Comparison of ENCODE assay signal across 15 mouse cellular contexts in genomic region chr2:170657821-170658221, GRCm38 (mm10). TPM values are rescaled to one million over a fixed set of nuclear protein-coding genes. Genes with fewer than 3 reads are reported as not detected.
A peak's percentile ranks its signal among the peaks of the same experiment; 100 is the strongest.
DNase-seq lines count a peak whose midpoint lies in the region; ATAC-seq and TF ChIP-seq lines count a peak whose summit lies in the region.
"Had no signal": no experiment of that assay in that cellular context is flagged by ENCODE, and none has a peak within 500 bp of the region (broad histone marks: within the 10 kb centered on the region; RNA-seq: fewer than 3 reads in every experiment).

No protein-coding gene starts in this region.

- intact Hi-C loops in left cerebral cortex, postnatal 14 days (cut with DNase I), result no loop called here

- no peaks in the 10 kb centered on the region for H3K36me3 ChIP-seq in lung, embryonic 14.5 days (ENCODE audit: insufficient read depth)
- H3K36me3 ChIP-seq in embryonic facial prominence, embryonic 15.5 days, result no peaks in the 10 kb centered on the region
- no peaks in the 10 kb centered on the region for H3K36me3 ChIP-seq in limb, embryonic 10.5 days
- H3K36me3 ChIP-seq in neural tube, embryonic 14.5 days (ENCODE audit: control insufficient read depth, insufficient read depth, low read length), result no peaks in the 10 kb centered on the region
- H3K36me3 ChIP-seq: liver, embryonic 12.5 days had no signal

- TF ChIP-seq POLR2A in lung, adult 2 months (IDR thresholded peaks at IDR 0.05; ENCODE audit: borderline replicate concordance, extremely low read depth, low read depth, low read length), result no peak

- no peaks in the 10 kb centered on the region for H3K27me3 ChIP-seq in lung, embryonic 14.5 days (ENCODE audit: insufficient read depth, low read length)
- H3K27me3 ChIP-seq in embryonic facial prominence, embryonic 15.5 days, result no peaks in the 10 kb centered on the region
- no peaks in the 10 kb centered on the region for H3K27me3 ChIP-seq in limb, embryonic 10.5 days (ENCODE audit: low read depth, poor library complexity, severe bottlenecking)
- no peaks in the 10 kb centered on the region for H3K27me3 ChIP-seq in neural tube, embryonic 14.5 days (ENCODE audit: control insufficient read depth, insufficient read depth, low read length)
- H3K27me3 ChIP-seq: liver, embryonic 12.5 days had no signal

- H3K9me3 ChIP-seq in lung, embryonic 14.5 days (ENCODE audit: low read depth, low read length), result no peaks in the 10 kb centered on the region
- H3K9me3 ChIP-seq in embryonic facial prominence, embryonic 15.5 days (replicated peaks), result no peaks in the 10 kb centered on the region
- no peaks in the 10 kb centered on the region for H3K9me3 ChIP-seq in limb, embryonic 10.5 days (replicated peaks)
- H3K9me3 ChIP-seq in neural tube, embryonic 14.5 days (ENCODE audit: control insufficient read depth, low read length), result no peaks in the 10 kb centered on the region

- no peak overlapping the region for H3K9ac ChIP-seq in lung, embryonic 14.5 days
- H3K9ac ChIP-seq in embryonic facial prominence, embryonic 15.5 days, result no peak overlapping the region
- H3K9ac ChIP-seq in neural tube, embryonic 14.5 days (replicated peaks; ENCODE audit: low read depth, low read length), result no peak overlapping the region
- H3K9ac ChIP-seq: liver, embryonic 12.5 days had no signal

- H3K4me1 ChIP-seq in lung, embryonic 14.5 days (ENCODE audit: insufficient read depth), result no peaks in the 10 kb centered on the region; the same call in 1 of the 2 replicates
- no peaks in the 10 kb centered on the region for H3K4me1 ChIP-seq in lung, adult 2 months (ENCODE audit: control insufficient read depth, insufficient read depth, low read length)
- peaks cover 15% of the 10 kb centered on the region for H3K4me1 ChIP-seq in embryonic facial prominence, embryonic 15.5 days
- H3K4me1 ChIP-seq in limb, embryonic 10.5 days, result peaks cover 41% of the 10 kb centered on the region
- H3K4me1 ChIP-seq in neural tube, embryonic 14.5 days (ENCODE audit: control insufficient read depth, insufficient read depth, low read length), result peaks cover 22% of the 10 kb centered on the region; the same call in 1 of the 2 replicates
- H3K4me1 ChIP-seq: liver, embryonic 12.5 days had no signal

- no peak overlapping the region for H3K27ac ChIP-seq in lung, embryonic 14.5 days (ENCODE audit: low read depth)
- H3K27ac ChIP-seq in embryonic facial prominence, embryonic 15.5 days (replicated peaks), result no peak overlapping the region; the same call in 1 of the 2 replicates
- H3K27ac ChIP-seq in limb, embryonic 10.5 days, result peak overlapping the region; percentile 46
- H3K27ac ChIP-seq in neural tube, embryonic 14.5 days (ENCODE audit: low read depth, low read length), result peak overlapping the region; percentile 36
- H3K27ac ChIP-seq: liver, embryonic 12.5 days had no signal

- ATAC-seq in lung, embryonic 14.5 days (ENCODE audit: insufficient read depth), result peak; percentile 75; the same call in 1 of the 2 replicates
- no peak for ATAC-seq in embryonic facial prominence, embryonic 15.5 days (ENCODE audit: insufficient number of reproducible peaks, low FRiP score, low TSS enrichment, low read depth)
- ATAC-seq in neural tube, embryonic 14.5 days (ENCODE audit: low read depth), result no peak
- ATAC-seq: liver, embryonic 12.5 days had no signal

- WGBS in lung, embryonic 14.5 days, result 6% methylated on average over 7 of the region's 7 CpGs
- WGBS in lung, adult 2 months, result 13% methylated on average over 7 of the region's 7 CpGs
- 5% methylated on average over 7 of the region's 7 CpGs for WGBS in embryonic facial prominence, embryonic 15.5 days
- WGBS in limb, embryonic 10.5 days, result 4% methylated on average over 7 of the region's 7 CpGs
- 2% methylated on average over 7 of the region's 7 CpGs for WGBS in neural tube, embryonic 14.5 days

- no peak for TF ChIP-seq CTCF in lung, embryonic 14.5 days (IDR thresholded peaks at IDR 0.05; ENCODE audit: low read depth)
- TF ChIP-seq CTCF in lung, adult 2 months (IDR thresholded peaks at IDR 0.05; ENCODE audit: insufficient read depth, low read length), result no peak

- peak; percentile 69 for DNase-seq in lung, embryonic 14.5 days
- DNase-seq in lung, adult 2 months, result no peak
- DNase-seq in limb, embryonic 10.5 days (ENCODE audit: low spot score), result no peak
- DNase-seq in left cerebral cortex, postnatal 14 days (ENCODE audit: low spot score in 2 of 2), result no peak
- no peak for DNase-seq in adrenal gland, postnatal 14 days
- DNase-seq in testis, postnatal 14 days (ENCODE audit: low spot score), result no peak
- DNase-seq: heart, postnatal 14 days; right cerebral cortex, postnatal 25 days; thymus, adult 2 months had no signal

- no peak overlapping the region for H3K4me3 ChIP-seq in lung, embryonic 14.5 days (ENCODE audit: low read depth, low read length)
- no peak overlapping the region for H3K4me3 ChIP-seq in lung, adult 2 months (replicated peaks; ENCODE audit: extremely low read depth, low read depth, low read length)
- no peak overlapping the region for H3K4me3 ChIP-seq in embryonic facial prominence, embryonic 15.5 days (replicated peaks)
- no peak overlapping the region for H3K4me3 ChIP-seq in limb, embryonic 10.5 days
- no peak overlapping the region for H3K4me3 ChIP-seq in neural tube, embryonic 14.5 days (ENCODE audit: low read depth, low read length)
- H3K4me3 ChIP-seq: liver, embryonic 12.5 days had no signal

- no peak overlapping the region for H3K4me2 ChIP-seq in lung, embryonic 14.5 days
- H3K4me2 ChIP-seq in embryonic facial prominence, embryonic 15.5 days (replicated peaks), result 0 out of 2 replicates have a peak overlapping the region, but pooled peaks have one; percentile 8
- no peak overlapping the region for H3K4me2 ChIP-seq in neural tube, embryonic 14.5 days (ENCODE audit: low read depth, low read length)
- H3K4me2 ChIP-seq: liver, embryonic 12.5 days had no signal

RNA-seq across cellular contexts. Expression of gene 4930470P17Rik, which starts 56.0 kb away (rescaled TPM):
- not detected in 2 replicates for polyA plus RNA-seq in lung, embryonic 14.5 days (2014; fragmentation: Nextera tagmentation; extraction: Ambion mirVana)
- polyA plus RNA-seq in lung, adult 2 months (2012; rRNA removed), result not detected in 2 replicates
- polyA plus RNA-seq in embryonic facial prominence, embryonic 15.5 days (2015; fragmentation: Nextera tagmentation; extraction: Ambion mirVana), result not detected in 2 replicates
- polyA plus RNA-seq in limb, embryonic 10.5 days (2016; fragmentation: Nextera tagmentation; extraction: Ambion mirVana), result not detected in 2 replicates
- 0.26 TPM in 1 of 2 replicates, not detected in the other for polyA plus RNA-seq in neural tube, embryonic 14.5 days (2014; fragmentation: Nextera tagmentation; extraction: Ambion mirVana)
- total RNA-seq in left cerebral cortex, postnatal 14 days (2021), result not detected
- total RNA-seq in adrenal gland, postnatal 14 days (2021), result not detected in 2 replicates
- total RNA-seq: heart, postnatal 14 days; megakaryocyte-erythroid progenitor cell, adult 5-6 weeks had no signal
- polyA plus RNA-seq: C2C12; large intestine, adult 2 months; liver, embryonic 12.5 days; thymus, adult 2 months had no signal

Comparison
In these comparisons a context has a peak if more than half of its experiments do, and no peak if none do; other contexts are left out.
1. H3K27ac ChIP-seq: peak in limb, embryonic 10.5 days (single experiment) and neural tube, embryonic 14.5 days (single experiment); none in lung, embryonic 14.5 days (single experiment) and embryonic facial prominence, embryonic 15.5 days (single experiment).